Mouse (Mus musculus): ENCODE data around the gene Sbf2. TPM values are rescaled to one million over a fixed set of nuclear protein-coding genes. Genes with fewer than 3 reads are reported as not detected.

Gene Sbf2
- polyA plus RNA-seq, 1 experiment from 2014 or later: 13.8 TPM

Other genes starting within 250 kb of the Sbf2 start
- 8.8 and 10.6 TPM in 2 replicates for gene Adm, start 12.7 kb upstream of the Sbf2 start, polyA plus RNA-seq (2014; fragmentation: Nextera tagmentation; extraction: Ambion mirVana)
- 39.5 and 41.1 TPM in 2 replicates for gene Ampd3, start 153.3 kb upstream of the Sbf2 start, polyA plus RNA-seq (2014; fragmentation: Nextera tagmentation; extraction: Ambion mirVana)
- 35.0 and 41.0 TPM in 2 replicates for gene Rnf141, start 229.5 kb upstream of the Sbf2 start, polyA plus RNA-seq (2014; fragmentation: Nextera tagmentation; extraction: Ambion mirVana)
- gene Lyve1, start 248.3 kb upstream of the Sbf2 start, polyA plus RNA-seq (2014; fragmentation: Nextera tagmentation; extraction: Ambion mirVana): 25.7 and 26.9 TPM in 2 replicates

Measured in liver, embryonic 11.5 days (tissue).